Mouse (Mus musculus): ENCODE measurements around the gene Ces1g. TPM values are rescaled to one million over a fixed set of nuclear protein-coding genes. Genes with fewer than 3 reads are reported as not detected.

Gene Ces1g
- polyA plus RNA-seq (2021; fragmentation: Nextera tagmentation), result 0.05 TPM in 1 of 2 replicates, not detected in the other
- long read RNA-seq, experiment 1, result 0 reads
- long read RNA-seq, experiment 2, result 0 reads

DNA sequence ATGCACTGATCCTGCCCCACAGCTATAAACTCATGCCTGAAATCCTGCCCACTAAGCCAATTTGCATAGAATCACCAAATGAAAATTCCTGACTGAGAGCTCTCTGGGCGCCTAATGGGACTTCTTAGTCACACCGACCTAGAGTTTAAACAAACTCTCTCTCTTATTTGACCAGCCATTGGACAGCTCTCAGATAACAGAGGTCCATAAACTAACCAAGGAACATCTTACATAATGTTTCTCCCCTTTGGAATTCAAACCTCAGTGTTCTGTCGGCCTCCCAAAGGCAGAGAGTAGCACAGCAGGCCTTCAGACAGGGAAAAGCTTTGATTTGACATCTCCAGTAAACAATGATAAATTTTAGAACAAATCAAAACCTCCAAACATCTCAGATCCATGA is at the start of gene Ces1g:
Ces1g (minus strand) TSS at position 102 of the 400 bp plus-strand sequence.

GRCm38 (mm10) chr8:93379625-93380024 is 42.5 kb upstream of the Ces1g start, which contains the start of gene Ces1h:
TSS of gene Ces1h (minus strand) at chr8:93379725.

DNA sequence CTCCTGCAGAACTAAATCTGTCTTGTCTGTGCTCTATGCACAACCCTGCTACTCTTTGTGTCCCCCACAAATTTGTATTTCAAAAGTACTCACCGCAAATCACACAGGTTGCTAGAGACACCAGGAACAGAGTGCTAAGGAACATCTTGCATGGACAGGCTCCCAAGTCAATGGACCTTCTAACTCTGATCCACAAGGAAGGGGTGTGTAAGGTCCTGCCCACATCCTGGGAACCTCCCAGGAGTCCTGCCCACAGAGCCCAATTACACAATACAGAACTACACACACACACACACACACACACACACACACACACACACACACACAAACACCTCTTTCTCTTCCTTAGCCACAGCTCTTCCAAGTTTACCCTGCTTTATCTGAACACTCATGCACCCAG is 57.6 kb downstream of the Ces1g start, which contains the start of gene Ces1f:
Ces1f (minus strand) TSS at position 192 of the 400 bp plus-strand sequence.

Other genes with a start within 250 kb of the Ces1g start
- not detected in 2 replicates for gene Ces1c, start 206.0 kb downstream of the Ces1g start, polyA plus RNA-seq (2021; fragmentation: Nextera tagmentation)
- 0.63 TPM in 1 of 2 replicates, not detected in the other for gene Ces1d, start 139.5 kb downstream of the Ces1g start, polyA plus RNA-seq (2021; fragmentation: Nextera tagmentation)
- gene Ces1e, start 107.7 kb downstream of the Ces1g start, polyA plus RNA-seq (2021; fragmentation: Nextera tagmentation), result not detected in 2 replicates
- gene Ces1f, start 57.6 kb downstream of the Ces1g start, polyA plus RNA-seq (2021; fragmentation: Nextera tagmentation), result 0.09 and 0.10 TPM in 2 replicates
- not detected in 2 replicates for gene Ces1h, start 42.4 kb upstream of the Ces1g start, polyA plus RNA-seq (2021; fragmentation: Nextera tagmentation)
- gene Ces5a, start 198.5 kb upstream of the Ces1g start, polyA plus RNA-seq (2021; fragmentation: Nextera tagmentation), result 0.61 and 1.0 TPM in 2 replicates